Mouse (Mus musculus) liver, adult 2 months (tissue): Measurements from ENCODE around the gene Pdk2. TPM values are rescaled to one million over a fixed set of nuclear protein-coding genes. Genes with fewer than 3 reads are reported as not detected.

Source experiments
- DNase-seq: peaks from one replicate; pipeline ENCODE4 v3.0.0-alpha.2; 2011; ENCODE audit warnings: low read depth, low spot score; ENCODE audit errors: extremely low read depth
- H3K27ac ChIP-seq: fragments of 200-500 bp; replicated peaks from 2 replicates; pipeline ENCODE4 v1.5.1; 2012; ENCODE audit warnings: low read depth, mild to moderate bottlenecking, control low read depth, inconsistent platforms, low read length; ENCODE audit not compliant: insufficient read depth
- H3K27me3 ChIP-seq: fragments of 200-500 bp; 2 replicates; pipeline ENCODE4 v1.6.1; 2012; ENCODE audit warnings: mild to moderate bottlenecking, moderate library complexity, low read length, inconsistent platforms; ENCODE audit not compliant: control insufficient read depth, insufficient read depth
- H3K36me3 ChIP-seq: fragments of 200-500 bp; 2 replicates; pipeline ENCODE4 v1.6.1; 2012; ENCODE audit warnings: low read length, inconsistent platforms; ENCODE audit not compliant: control insufficient read depth, insufficient read depth
- H3K4me1 ChIP-seq: fragments of 200-500 bp; 2 replicates; pipeline ENCODE4 v1.6.1; 2011; ENCODE audit warnings: low read length; ENCODE audit not compliant: control insufficient read depth, insufficient read depth
- H3K4me3 ChIP-seq: fragments of 200-500 bp; 2 replicates; pipeline ENCODE4 v1.5.1; 2011; ENCODE audit warnings: low read depth, mild to moderate bottlenecking, control low read depth, low read length, moderate library complexity; ENCODE audit not compliant: insufficient read depth
- H3K79me2 ChIP-seq: fragments of 200-500 bp; 2 replicates; pipeline ENCODE4 v1.6.1; 2012; ENCODE audit warnings: inconsistent platforms, mild to moderate bottlenecking, low read length, moderate library complexity; ENCODE audit not compliant: control insufficient read depth, insufficient read depth
- H3K9ac ChIP-seq: fragments of 200-500 bp; 2 replicates; pipeline ENCODE4 v1.6.1; 2012; ENCODE audit warnings: low read depth, mild to moderate bottlenecking, control low read depth, inconsistent platforms, low read length
- CTCF ChIP-seq: fragments of 200-500 bp; IDR thresholded peaks from 2 replicates; pipeline ENCODE4 v1.5.1; 2011; ENCODE audit warnings: low read depth, low read length, control low read depth
- POLR2A ChIP-seq: fragments of 200-500 bp; IDR thresholded peaks from 2 replicates; pipeline ENCODE4 v1.6.1; 2011; ENCODE audit warnings: low read length, control low read depth; ENCODE audit not compliant: insufficient read depth; ENCODE audit errors: extremely low read depth
- WGBS: fragments of 180-500 bp; shearing (Covaris S2); methylation state at CpG from one replicate; pipeline ENCODE4 v1.1.7; 2018; 5-methylcytosine and 5-hydroxymethylcytosine counted together
- polyA plus RNA-seq: library from polyadenylated mRNA; depleted of rRNA; stranded (reverse); fragments of >200 nt; gene quantifications from 2 replicates; pipeline ENCODE4 v1.2.3, GENCODE M21; 2012
- total RNA-seq: library from RNA; depleted of rRNA; stranded (reverse); fragments of >200 nt; gene quantifications from 2 replicates; pipeline ENCODE4 v1.2.3, GENCODE M21; 2014

Pdk2 gene
- total and polyA plus RNA-seq, 2 experiments: 17.7 to 101 TPM

GRCm38 (mm10) chr11:95069226-95069957 lies 28.2 kb upstream of the Pdk2 start:
- Histone ChIP-seq H3K79me2 (no peaks in the 10 kb centered on the region), H3K27me3 (no peaks in the 10 kb centered on the region), H3K36me3 (no peaks in the 10 kb centered on the region), H3K9ac (no peak overlapping the region), H3K4me3 (no peak overlapping the region), H3K4me1 (no peaks in the 10 kb centered on the region; the same call in 1 of the 2 replicates), H3K27ac (no peak overlapping the region)
- DNase-seq: no peak
- TF ChIP-seq CTCF: no peak
- no peak for TF ChIP-seq POLR2A
- WGBS: 88% methylated on average over 10 of the region's 10 CpGs

- Histone ChIP-seq H3K79me2 (no peaks in the 10 kb centered on the region), H3K4me3 (no peak overlapping the region), H3K4me1 (no peaks in the 10 kb centered on the region), H3K27me3 (no peaks in the 10 kb centered on the region), H3K9ac (no peak overlapping the region), H3K36me3 (no peaks in the 10 kb centered on the region; the same call in 1 of the 2 replicates), H3K27ac (no peak overlapping the region)
- 86% methylated on average over 19 of the region's 19 CpGs for WGBS
- TF ChIP-seq CTCF (no peak), POLR2A (no peak)
- DNase-seq: no peak
These were observed 15.8 kb upstream of the Pdk2 start for GRCm38 (mm10) chr11:95056768-95057501.

- 90% methylated on average over 9 of the region's 9 CpGs for WGBS
These were observed 11.9 kb upstream of the Pdk2 start for GRCm38 (mm10) chr11:95053062-95053461.

GRCm38 (mm10) chr11:95046980-95047680 lies 6.0 kb upstream of the Pdk2 start:
- Histone ChIP-seq H3K27ac (no peak overlapping the region), H3K4me1 (peaks cover 7% of the 10 kb centered on the region), H3K9ac (no peak overlapping the region), H3K27me3 (no peaks in the 10 kb centered on the region), H3K36me3 (no peaks in the 10 kb centered on the region), H3K4me3 (no peak overlapping the region), H3K79me2 (no peaks in the 10 kb centered on the region)
- TF ChIP-seq POLR2A (no peak), CTCF (peak; percentile 74)
- WGBS: 43% methylated on average over 9 of the region's 9 CpGs
- DNase-seq: peak; percentile 57

More at GRCm38 (mm10) chr11:95053062-95053461, 11.9 kb upstream of the Pdk2 start:
- no peaks in the 10 kb centered on the region for H3K4me1 ChIP-seq
- no peak overlapping the region for H3K4me3 ChIP-seq
- no peak overlapping the region for H3K9ac ChIP-seq
- H3K27me3 ChIP-seq: no peaks in the 10 kb centered on the region
- DNase-seq: no peak
- no peak overlapping the region for H3K27ac ChIP-seq
- no peaks in the 10 kb centered on the region for H3K79me2 ChIP-seq
- no peak for TF ChIP-seq CTCF
- TF ChIP-seq POLR2A: no peak
- no peaks in the 10 kb centered on the region for H3K36me3 ChIP-seq

GRCm38 (mm10) chr11:95044185-95044870 lies 3.2 kb upstream of the Pdk2 start:
- no peak overlapping the region for H3K4me3 ChIP-seq
- 84% methylated on average over 12 of the region's 13 CpGs for WGBS
- peaks cover 17% of the 10 kb centered on the region for H3K4me1 ChIP-seq
- H3K27me3 ChIP-seq: no peaks in the 10 kb centered on the region
- no peak overlapping the region for H3K9ac ChIP-seq
- H3K36me3 ChIP-seq: no peaks in the 10 kb centered on the region
- DNase-seq: no peak
- H3K27ac ChIP-seq: no peak overlapping the region
- H3K79me2 ChIP-seq: no peaks in the 10 kb centered on the region
- TF ChIP-seq POLR2A (no peak), CTCF (no peak)
